Mouse (Mus musculus): ENCODE measurements around the gene Trp53i11. TPM values are rescaled to one million over a fixed set of nuclear protein-coding genes. Genes with fewer than 3 reads are reported as not detected.

Gene Trp53i11
- total and polyA plus RNA-seq, 3 experiments: not detected

GRCm38 (mm10) chr2:93175721-93176120 is 11.6 kb upstream of the Trp53i11 start:
- ATAC-seq (ENCODE audit: extremely low read depth, insufficient number of reproducible peaks, low FRiP score, poor library complexity, severe bottlenecking): no peak
- no peak for DNase-seq (ENCODE audit: low spot score)
- no peaks in the 10 kb centered on the region for H3K4me1 ChIP-seq (ENCODE audit: insufficient read depth, low read depth, low read length)
- H3K27me3 ChIP-seq (ENCODE audit: insufficient read depth, low read length): peaks cover 40% of the 10 kb centered on the region
- TF ChIP-seq POLR2AphosphoS5 (IDR thresholded peaks at IDR 0.05; ENCODE audit: insufficient replicate concordance, low read depth, low read length): no peak
- TF ChIP-seq CTCF (IDR thresholded peaks at IDR 0.05; ENCODE audit: low read depth, low read length): no peak
- TF ChIP-seq GATA2 (IDR thresholded peaks at IDR 0.05; ENCODE audit: borderline replicate concordance, low read depth, low read length): no peak
- TF ChIP-seq GATA1 (IDR thresholded peaks at IDR 0.05; ENCODE audit: borderline replicate concordance, low read length): no peak
- TF ChIP-seq TAL1 (conservative IDR thresholded peaks at IDR 0.05; ENCODE audit: low read depth, low read length): no peak
- no peaks in the 10 kb centered on the region for H3K36me3 ChIP-seq (replicated peaks)
- H3K4me3 ChIP-seq (ENCODE audit: low read depth, low read length): no peak overlapping the region
- H3K9me3 ChIP-seq (replicated peaks): no peaks in the 10 kb centered on the region

- no peak for TF ChIP-seq GATA1 (IDR thresholded peaks at IDR 0.05; ENCODE audit: borderline replicate concordance, low read length)
- TF ChIP-seq TAL1 (conservative IDR thresholded peaks at IDR 0.05; ENCODE audit: low read depth, low read length): no peak
- no peak for TF ChIP-seq GATA2 (IDR thresholded peaks at IDR 0.05; ENCODE audit: borderline replicate concordance, low read depth, low read length)
- no peak for TF ChIP-seq CTCF (IDR thresholded peaks at IDR 0.05; ENCODE audit: low read depth, low read length)
- TF ChIP-seq POLR2AphosphoS5 (IDR thresholded peaks at IDR 0.05; ENCODE audit: insufficient replicate concordance, low read depth, low read length): no peak
- no peak for ATAC-seq (ENCODE audit: extremely low read depth, insufficient number of reproducible peaks, low FRiP score, poor library complexity, severe bottlenecking)
- Histone ChIP-seq H3K4me1 (ENCODE audit: insufficient read depth, low read depth, low read length) (no peaks in the 10 kb centered on the region), H3K9me3 (replicated peaks) (no peaks in the 10 kb centered on the region), H3K27me3 (ENCODE audit: insufficient read depth, low read length) (peaks cover 40% of the 10 kb centered on the region), H3K4me3 (ENCODE audit: low read depth, low read length) (no peak overlapping the region), H3K36me3 (replicated peaks) (no peaks in the 10 kb centered on the region)
- DNase-seq (ENCODE audit: low spot score): no peak
Observed at GRCm38 (mm10) chr2:93176193-93176798, 11.1 kb upstream of the Trp53i11 start.

GRCm38 (mm10) chr2:93176871-93177667 is 10.3 kb upstream of the Trp53i11 start:
- no peaks in the 10 kb centered on the region for H3K4me1 ChIP-seq (ENCODE audit: insufficient read depth, low read depth, low read length)
- H3K9me3 ChIP-seq (replicated peaks): no peaks in the 10 kb centered on the region
- TF ChIP-seq CTCF (IDR thresholded peaks at IDR 0.05; ENCODE audit: low read depth, low read length) (no peak), POLR2AphosphoS5 (IDR thresholded peaks at IDR 0.05; ENCODE audit: insufficient replicate concordance, low read depth, low read length) (no peak), GATA2 (IDR thresholded peaks at IDR 0.05; ENCODE audit: borderline replicate concordance, low read depth, low read length) (no peak), TAL1 (conservative IDR thresholded peaks at IDR 0.05; ENCODE audit: low read depth, low read length) (no peak), GATA1 (IDR thresholded peaks at IDR 0.05; ENCODE audit: borderline replicate concordance, low read length) (no peak)
- no peaks in the 10 kb centered on the region for H3K36me3 ChIP-seq (replicated peaks)
- H3K27me3 ChIP-seq (ENCODE audit: insufficient read depth, low read length): peaks cover 38% of the 10 kb centered on the region
- H3K4me3 ChIP-seq (ENCODE audit: low read depth, low read length): no peak overlapping the region
- ATAC-seq (ENCODE audit: extremely low read depth, insufficient number of reproducible peaks, low FRiP score, poor library complexity, severe bottlenecking) (no peak), DNase-seq (ENCODE audit: low spot score) (no peak)

- Histone ChIP-seq H3K36me3 (replicated peaks) (no peaks in the 10 kb centered on the region), H3K4me3 (ENCODE audit: low read depth, low read length) (no peak overlapping the region), H3K4me1 (ENCODE audit: insufficient read depth, low read depth, low read length) (no peaks in the 10 kb centered on the region), H3K27me3 (ENCODE audit: insufficient read depth, low read length) (peaks cover 38% of the 10 kb centered on the region), H3K9me3 (replicated peaks) (no peaks in the 10 kb centered on the region)
- ATAC-seq (ENCODE audit: extremely low read depth, insufficient number of reproducible peaks, low FRiP score, poor library complexity, severe bottlenecking) (no peak), DNase-seq (ENCODE audit: low spot score) (no peak)
- TF ChIP-seq GATA1 (IDR thresholded peaks at IDR 0.05; ENCODE audit: borderline replicate concordance, low read length) (no peak), GATA2 (IDR thresholded peaks at IDR 0.05; ENCODE audit: borderline replicate concordance, low read depth, low read length) (no peak), TAL1 (conservative IDR thresholded peaks at IDR 0.05; ENCODE audit: low read depth, low read length) (no peak), POLR2AphosphoS5 (IDR thresholded peaks at IDR 0.05; ENCODE audit: insufficient replicate concordance, low read depth, low read length) (no peak), CTCF (IDR thresholded peaks at IDR 0.05; ENCODE audit: low read depth, low read length) (no peak)
Observed at GRCm38 (mm10) chr2:93177668-93178312, 9.6 kb upstream of the Trp53i11 start.

- TF ChIP-seq TAL1 (conservative IDR thresholded peaks at IDR 0.05; ENCODE audit: low read depth, low read length): no peak
- TF ChIP-seq CTCF (IDR thresholded peaks at IDR 0.05; ENCODE audit: low read depth, low read length): no peak
- no peak for TF ChIP-seq GATA2 (IDR thresholded peaks at IDR 0.05; ENCODE audit: borderline replicate concordance, low read depth, low read length)
- no peak for TF ChIP-seq POLR2AphosphoS5 (IDR thresholded peaks at IDR 0.05; ENCODE audit: insufficient replicate concordance, low read depth, low read length)
- no peak for TF ChIP-seq GATA1 (IDR thresholded peaks at IDR 0.05; ENCODE audit: borderline replicate concordance, low read length)
Observed at GRCm38 (mm10) chr2:93178313-93178677, 9.1 kb upstream of the Trp53i11 start.

GRCm38 (mm10) chr2:93179603-93180002 is 7.7 kb upstream of the Trp53i11 start:
- H3K27me3 ChIP-seq (ENCODE audit: insufficient read depth, low read length): peaks cover 25% of the 10 kb centered on the region
- no peaks in the 10 kb centered on the region for H3K36me3 ChIP-seq (replicated peaks)
- no peak for ATAC-seq (ENCODE audit: extremely low read depth, insufficient number of reproducible peaks, low FRiP score, poor library complexity, severe bottlenecking)
- DNase-seq (ENCODE audit: low spot score): no peak
- no peaks in the 10 kb centered on the region for H3K9me3 ChIP-seq (replicated peaks)
- no peak for TF ChIP-seq POLR2AphosphoS5 (IDR thresholded peaks at IDR 0.05; ENCODE audit: insufficient replicate concordance, low read depth, low read length)
- TF ChIP-seq CTCF (IDR thresholded peaks at IDR 0.05; ENCODE audit: low read depth, low read length): no peak
- no peak for TF ChIP-seq GATA2 (IDR thresholded peaks at IDR 0.05; ENCODE audit: borderline replicate concordance, low read depth, low read length)
- TF ChIP-seq GATA1 (IDR thresholded peaks at IDR 0.05; ENCODE audit: borderline replicate concordance, low read length): no peak
- TF ChIP-seq TAL1 (conservative IDR thresholded peaks at IDR 0.05; ENCODE audit: low read depth, low read length): no peak
- no peak overlapping the region for H3K4me3 ChIP-seq (ENCODE audit: low read depth, low read length)
- H3K4me1 ChIP-seq (ENCODE audit: insufficient read depth, low read depth, low read length): no peaks in the 10 kb centered on the region

More at GRCm38 (mm10) chr2:93178313-93178677, 9.1 kb upstream of the Trp53i11 start:
- H3K36me3 ChIP-seq (replicated peaks): no peaks in the 10 kb centered on the region
- no peaks in the 10 kb centered on the region for H3K9me3 ChIP-seq (replicated peaks)
- H3K4me3 ChIP-seq (ENCODE audit: low read depth, low read length): no peak overlapping the region
- DNase-seq (ENCODE audit: low spot score): no peak
- peaks cover 34% of the 10 kb centered on the region for H3K27me3 ChIP-seq (ENCODE audit: insufficient read depth, low read length)
- ATAC-seq (ENCODE audit: extremely low read depth, insufficient number of reproducible peaks, low FRiP score, poor library complexity, severe bottlenecking): no peak
- no peaks in the 10 kb centered on the region for H3K4me1 ChIP-seq (ENCODE audit: insufficient read depth, low read depth, low read length)

Data from G1E (cell line).